Comparison of ENCODE assay signal across 11 mouse cellular contexts in genomic region chr2:51542272-51542671, GRCm38 (mm10).
DNase-seq lines count a peak whose midpoint lies in the region; ATAC-seq and TF ChIP-seq lines count a peak whose summit lies in the region.
"Had no signal": no experiment of that assay in that cellular context is flagged by ENCODE, and none has a peak within 500 bp of the region (broad histone marks: within the 10 kb centered on the region; RNA-seq: fewer than 3 reads in every experiment).

No protein-coding gene starts in this region.

- H3K4me2 ChIP-seq in forebrain, embryonic 11.5 days (ENCODE audit: low read depth, low read length, severe bottlenecking): no peak overlapping the region
- H3K4me2 ChIP-seq: embryonic facial prominence, embryonic 15.5 days; stomach, embryonic 15.5 days had no signal

- H3K9me3 ChIP-seq in E14TG2a.4 (ENCODE audit: low read length): peaks cover 5% of the 10 kb centered on the region; the same call in 1 of the 2 replicates
- no peaks in the 10 kb centered on the region for H3K9me3 ChIP-seq in forebrain, embryonic 11.5 days (ENCODE audit: control insufficient read depth, low read length)
- H3K9me3 ChIP-seq: embryonic facial prominence, embryonic 15.5 days; stomach, embryonic 15.5 days had no signal

- H3K9ac ChIP-seq in forebrain, embryonic 11.5 days (ENCODE audit: low read length): no peak overlapping the region
- H3K9ac ChIP-seq: embryonic facial prominence, embryonic 15.5 days; stomach, embryonic 15.5 days had no signal

- ATAC-seq in granulocyte monocyte progenitor cell, adult 5-6 weeks (replicated peaks; ENCODE audit: poor library complexity, severe bottlenecking): peak; percentile 62
- ATAC-seq in forebrain, embryonic 11.5 days (replicated peaks; ENCODE audit: low FRiP score): no peak

- no peak overlapping the region for H3K27ac ChIP-seq in layer of hippocampus, adult 2 months
- H3K27ac ChIP-seq in forebrain, embryonic 11.5 days (ENCODE audit: low read depth, low read length): no peak overlapping the region
- H3K27ac ChIP-seq: embryonic facial prominence, embryonic 15.5 days; stomach, embryonic 15.5 days had no signal

- no peaks in the 10 kb centered on the region for H3K27me3 ChIP-seq in E14TG2a.4 (ENCODE audit: insufficient read depth, low read length)
- no peaks in the 10 kb centered on the region for H3K27me3 ChIP-seq in forebrain, embryonic 11.5 days (ENCODE audit: control insufficient read depth, insufficient read depth, low read length)
- H3K27me3 ChIP-seq: embryonic facial prominence, embryonic 15.5 days; stomach, embryonic 15.5 days had no signal

- DNase-seq in cerebellum, postnatal 14 days: peak; percentile 17 to 33
- no peak for DNase-seq in cerebellum, adult 8-10 months
- no peak for DNase-seq in layer of hippocampus, adult 2 months (ENCODE audit: low spot score in 2 of 2)
- no peak for DNase-seq in layer of hippocampus, adult 9-11 months
- DNase-seq in spleen, postnatal 14 days (ENCODE audit: low spot score in 2 of 2): no peak
- DNase-seq in forebrain, embryonic 11.5 days (ENCODE audit: low spot score): no peak

- H3K4me1 ChIP-seq in E14TG2a.4 (replicated peaks; ENCODE audit: low read depth, low read length): no peaks in the 10 kb centered on the region
- no peaks in the 10 kb centered on the region for H3K4me1 ChIP-seq in forebrain, embryonic 11.5 days (replicated peaks; ENCODE audit: control insufficient read depth, insufficient read depth, low read length)
- H3K4me1 ChIP-seq: embryonic facial prominence, embryonic 15.5 days; stomach, embryonic 15.5 days had no signal

- peak; percentile 59 for TF ChIP-seq CTCF in layer of hippocampus, adult 2 months (conservative IDR thresholded peaks at IDR 0.05)
- TF ChIP-seq CTCF in E14TG2a.4 (conservative IDR thresholded peaks at IDR 0.05; ENCODE audit: low read length): peak; percentile 33

- H3K4me3 ChIP-seq in layer of hippocampus, adult 2 months: no peak overlapping the region
- H3K4me3 ChIP-seq in E14TG2a.4 (replicated peaks; ENCODE audit: low read length): no peak overlapping the region
- H3K4me3 ChIP-seq in forebrain, embryonic 11.5 days (ENCODE audit: low read depth, low read length): no peak overlapping the region
- H3K4me3 ChIP-seq: embryonic facial prominence, embryonic 15.5 days; stomach, embryonic 15.5 days had no signal

- H3K36me3 ChIP-seq in E14TG2a.4 (ENCODE audit: insufficient read depth, low read length): no peaks in the 10 kb centered on the region
- H3K36me3 ChIP-seq in forebrain, embryonic 11.5 days (ENCODE audit: control insufficient read depth, insufficient read depth, low read length): no peaks in the 10 kb centered on the region
- H3K36me3 ChIP-seq: embryonic facial prominence, embryonic 15.5 days; G1E; stomach, embryonic 15.5 days had no signal

- 84% methylated on average over 4 of the region's 4 CpGs for WGBS in forebrain, embryonic 11.5 days

Comparison
In these comparisons a context has a peak if more than half of its experiments do, and no peak if none do; other contexts are left out.
1. DNase-seq: peak in cerebellum, postnatal 14 days (2 of 2); none in cerebellum, adult 8-10 months (single experiment), layer of hippocampus, adult 2 months (0 of 2), layer of hippocampus, adult 9-11 months (single experiment), spleen, postnatal 14 days (0 of 2) and forebrain, embryonic 11.5 days (single experiment).